Mouse (Mus musculus) MN1 (cell line): ENCODE data around the gene Mrpl53.

Experiments
- DNase-seq: peaks from one replicate; pipeline ENCODE4 v3.0.0-alpha.2; 2016; ENCODE audit warnings: low spot score

Mrpl53 gene

DNA sequence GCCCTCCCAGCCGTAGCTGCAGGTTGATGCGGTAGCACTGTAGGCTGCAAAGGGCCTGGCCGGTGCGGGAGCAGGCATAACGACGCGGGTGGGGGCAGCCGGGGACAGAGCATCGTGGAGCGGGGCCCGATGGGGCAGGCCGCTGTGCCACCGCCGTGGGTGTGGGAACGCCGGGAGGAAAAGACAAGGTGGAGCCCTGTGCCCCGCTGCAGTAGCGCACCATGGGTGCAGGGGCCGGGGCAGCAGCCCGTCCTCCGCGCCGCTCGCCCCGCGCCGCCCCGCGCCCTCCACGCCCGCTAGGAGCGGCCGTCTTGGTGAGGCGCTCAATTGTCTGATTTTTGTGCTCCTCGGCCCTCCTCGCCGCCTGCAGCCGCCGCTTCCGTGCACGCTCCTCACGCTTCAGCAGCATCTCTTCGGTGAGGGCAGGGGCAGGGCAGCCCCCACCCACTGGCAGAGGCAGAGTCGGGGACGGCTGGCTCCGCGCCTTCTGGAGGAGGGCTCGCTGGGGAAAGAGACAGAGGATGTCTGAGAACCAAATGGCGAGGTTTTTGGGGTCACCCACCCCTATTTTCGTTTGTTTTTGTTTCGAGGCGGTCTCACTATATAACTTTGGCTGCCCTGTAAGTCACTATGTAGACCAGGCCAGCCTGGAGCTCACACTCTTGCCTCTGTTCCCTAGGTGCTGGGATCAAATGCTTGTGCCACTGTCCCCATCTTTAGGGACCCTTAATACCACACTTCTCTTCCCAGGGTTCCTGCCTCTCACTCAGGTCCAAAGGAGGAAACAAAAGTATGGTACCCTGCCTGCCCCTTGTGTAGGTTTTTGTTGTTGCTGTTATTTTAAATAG lies 13.2 kb downstream of the Mrpl53 start:
- DNase-seq, result peak; percentile 47

DNA sequence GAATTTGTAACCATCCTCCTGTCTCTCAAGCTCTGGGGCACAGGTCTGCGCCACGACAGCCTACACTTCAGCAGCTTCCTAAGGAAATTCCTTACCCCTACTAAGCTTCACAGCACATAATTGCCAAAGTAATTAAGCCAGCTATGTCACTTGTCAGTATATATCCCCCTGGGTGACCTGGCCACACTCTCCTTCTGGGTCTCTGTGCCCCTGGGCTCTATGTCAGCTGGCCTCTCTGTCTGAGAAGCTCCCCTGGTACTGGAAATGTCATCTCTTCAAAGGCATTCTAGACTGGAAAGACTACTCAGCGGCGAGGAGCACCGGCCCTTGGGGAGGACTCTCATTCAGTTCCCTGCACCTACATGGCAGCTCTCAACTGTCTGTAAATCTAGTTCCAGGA lies 14.1 kb downstream of the Mrpl53 start:
- no peak for DNase-seq

DNA sequence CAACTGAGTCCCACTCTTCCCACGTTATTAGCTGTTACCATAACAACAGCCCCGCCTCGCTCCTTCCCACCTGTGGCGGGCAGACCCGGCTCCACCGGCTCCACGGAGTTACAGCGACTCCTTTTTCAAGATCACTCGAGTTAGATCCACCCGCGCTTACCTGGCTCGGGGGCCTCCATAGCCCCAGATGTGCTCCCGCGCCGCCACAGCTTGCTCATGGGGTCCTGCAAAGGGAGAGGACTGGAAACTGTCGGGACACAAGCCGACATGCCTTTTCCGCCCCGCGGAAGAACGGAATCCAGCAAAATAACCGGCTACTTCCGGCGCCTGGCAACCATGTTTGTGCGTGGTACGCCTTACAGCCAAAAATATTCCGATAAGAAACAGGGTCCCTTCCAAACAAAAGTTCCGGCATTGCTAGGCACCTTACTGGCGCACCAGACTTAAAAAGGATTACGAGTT lies 16.0 kb downstream of the Mrpl53 start:
- peak; percentile 96 for DNase-seq

DNA sequence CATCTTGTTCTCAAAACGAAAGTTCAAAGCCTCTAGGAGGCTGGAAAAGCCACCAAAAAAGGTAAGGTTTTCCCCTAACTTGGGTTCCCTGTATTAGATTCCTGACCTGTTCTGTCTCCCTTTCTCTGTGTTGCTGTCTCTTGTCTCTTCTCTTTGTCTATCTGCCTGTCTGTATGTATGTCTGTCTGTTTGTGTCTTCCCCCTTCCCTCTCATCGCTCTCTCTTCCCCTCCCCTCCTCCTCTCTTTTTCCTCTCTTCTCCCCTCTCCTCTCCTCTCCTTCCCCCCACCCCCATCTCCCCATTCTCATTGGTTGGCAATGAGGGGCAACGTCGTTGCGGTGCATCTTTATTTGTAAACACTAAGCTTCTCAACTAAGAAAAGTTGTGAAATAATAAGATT lies 16.5 kb downstream of the Mrpl53 start, which contains the start of gene Ino80b:
Ino80b (minus strand) TSS at position 101 of the 400 bp plus-strand sequence.
- no peak for DNase-seq

DNA sequence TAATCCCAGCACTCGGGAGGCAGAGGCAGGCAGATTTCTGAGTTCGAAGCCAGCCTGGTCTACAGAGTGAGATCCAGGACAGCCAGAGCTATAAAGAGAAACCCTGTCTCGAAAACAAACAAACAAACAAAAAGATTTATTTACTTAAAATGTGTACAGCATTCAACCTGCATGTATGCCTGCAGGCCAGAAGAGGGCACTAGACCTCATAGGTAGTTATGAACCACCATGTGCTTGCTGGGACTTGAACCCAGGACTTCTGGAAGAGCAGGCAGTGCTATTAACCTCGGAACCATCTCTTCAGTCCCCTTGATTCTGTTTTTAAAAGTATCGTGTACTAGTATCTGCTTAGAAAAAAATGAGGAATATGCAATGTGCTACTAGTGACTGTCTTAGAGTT lies 18.6 kb downstream of the Mrpl53 start:
- no peak for DNase-seq

DNA sequence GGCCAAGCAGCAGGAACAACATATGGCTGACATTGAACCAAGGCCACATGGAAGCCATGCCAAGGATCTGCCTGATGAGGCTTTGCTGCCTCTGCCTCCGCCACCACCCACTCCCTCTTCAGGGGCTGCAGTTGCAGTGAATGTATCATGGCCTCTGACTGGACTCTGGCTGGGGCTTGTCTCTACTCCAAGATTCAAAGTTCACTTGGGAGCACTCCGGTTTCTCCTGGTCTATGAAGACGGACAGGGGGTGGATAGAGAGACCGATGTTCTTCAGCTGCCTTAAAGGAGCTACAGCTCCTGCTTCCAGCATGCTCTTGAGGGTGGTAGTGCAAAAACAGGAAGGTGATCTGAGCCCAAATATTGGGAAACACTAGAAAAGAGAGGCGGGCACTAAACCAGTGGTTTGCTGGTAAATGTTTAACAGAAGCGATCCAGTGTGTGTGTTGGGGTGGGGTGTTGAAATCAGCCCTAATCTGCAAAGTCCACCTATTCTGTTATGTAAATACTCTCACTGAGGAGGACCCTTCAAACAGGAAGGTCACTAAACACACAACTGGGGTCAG lies 22.7 kb downstream of the Mrpl53 start:
- no peak for DNase-seq

DNA sequence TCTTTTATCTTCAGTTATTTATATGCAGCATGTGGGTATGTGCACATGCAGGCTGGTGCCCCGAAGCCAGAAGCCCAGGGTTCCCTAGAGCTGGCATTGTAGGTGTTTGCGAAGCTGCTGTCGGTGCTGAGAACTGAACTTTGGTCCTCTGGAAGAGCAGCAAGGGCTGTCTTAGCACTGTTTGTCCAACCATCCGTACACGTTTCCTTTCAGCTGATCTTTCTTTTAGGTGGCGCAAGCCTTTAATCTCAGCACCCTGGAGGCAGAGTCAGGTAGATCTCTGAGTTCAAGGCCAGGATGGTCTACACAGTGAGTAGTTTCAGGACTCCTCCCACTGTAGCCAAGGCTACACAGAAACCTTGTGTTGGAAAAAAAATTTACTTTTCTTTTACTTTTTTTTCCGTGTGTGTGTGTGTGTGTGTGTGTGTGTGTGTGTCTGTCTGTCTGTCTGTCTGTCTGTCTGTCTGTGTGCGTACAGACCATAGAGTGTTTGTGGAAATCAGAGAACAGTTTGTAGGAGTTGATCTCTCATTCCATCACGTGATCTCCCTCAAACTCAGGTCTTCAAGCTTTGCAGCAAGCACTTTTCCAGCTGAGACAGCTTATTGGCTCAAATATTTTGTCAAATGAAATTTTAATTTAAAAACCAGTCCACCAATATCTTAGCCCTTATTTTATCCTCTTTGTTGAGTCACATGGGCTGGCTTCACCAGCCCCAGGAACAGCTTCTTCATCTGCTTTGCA lies 23.5 kb downstream of the Mrpl53 start:
- DNase-seq, result no peak

DNA sequence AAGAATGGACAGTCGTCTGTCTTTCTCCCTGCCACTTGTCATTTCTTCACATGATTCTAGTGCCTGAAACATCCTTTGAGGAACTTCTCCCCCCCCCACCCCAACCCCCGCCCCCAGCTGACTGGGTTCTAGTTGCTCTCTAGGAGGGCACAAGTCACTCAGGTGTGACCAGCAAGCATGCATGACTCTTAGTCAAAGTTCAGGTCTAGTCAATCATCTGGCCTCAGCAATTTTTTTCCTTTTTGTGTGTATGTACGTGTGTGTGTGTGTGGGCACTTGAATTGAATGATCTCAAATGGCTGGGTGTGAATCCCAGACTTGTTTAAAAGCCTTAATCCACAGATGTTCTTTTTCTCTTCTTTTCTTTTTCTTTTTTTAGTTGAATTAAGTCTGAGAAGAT lies 25.4 kb downstream of the Mrpl53 start:
- DNase-seq, result no peak

DNA sequence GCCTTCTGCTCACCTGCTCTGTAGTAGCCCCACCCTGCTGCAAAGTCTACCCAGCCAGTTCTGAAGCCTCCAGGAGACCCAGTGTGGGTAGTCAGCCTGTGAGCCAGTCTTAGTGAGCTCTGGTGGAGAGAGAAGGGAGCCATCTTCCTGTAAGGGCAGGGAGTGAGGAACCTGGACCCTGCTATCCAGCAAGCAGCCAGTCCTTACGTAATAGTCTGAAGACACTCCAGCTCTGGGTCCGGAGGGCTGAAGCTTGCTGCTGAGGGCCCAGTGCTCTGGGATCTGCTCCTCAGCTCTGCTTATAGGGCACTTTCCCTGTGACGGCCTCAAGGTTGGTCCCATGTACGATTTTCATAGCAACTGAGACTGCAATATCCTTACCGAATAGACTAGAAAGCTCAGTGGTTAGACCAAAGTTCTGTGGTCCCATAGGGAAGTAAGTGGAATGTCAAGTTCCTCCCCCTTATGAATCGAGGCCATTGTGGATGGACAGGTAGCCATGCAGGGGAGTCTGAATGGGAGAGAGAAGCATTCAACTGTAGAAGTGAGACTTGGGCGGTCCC lies 26.2 kb downstream of the Mrpl53 start, which contains the start of gene Rtkn:
Rtkn (plus strand) TSS at position 513 of the 563 bp plus-strand sequence.
- no peak for DNase-seq

DNA sequence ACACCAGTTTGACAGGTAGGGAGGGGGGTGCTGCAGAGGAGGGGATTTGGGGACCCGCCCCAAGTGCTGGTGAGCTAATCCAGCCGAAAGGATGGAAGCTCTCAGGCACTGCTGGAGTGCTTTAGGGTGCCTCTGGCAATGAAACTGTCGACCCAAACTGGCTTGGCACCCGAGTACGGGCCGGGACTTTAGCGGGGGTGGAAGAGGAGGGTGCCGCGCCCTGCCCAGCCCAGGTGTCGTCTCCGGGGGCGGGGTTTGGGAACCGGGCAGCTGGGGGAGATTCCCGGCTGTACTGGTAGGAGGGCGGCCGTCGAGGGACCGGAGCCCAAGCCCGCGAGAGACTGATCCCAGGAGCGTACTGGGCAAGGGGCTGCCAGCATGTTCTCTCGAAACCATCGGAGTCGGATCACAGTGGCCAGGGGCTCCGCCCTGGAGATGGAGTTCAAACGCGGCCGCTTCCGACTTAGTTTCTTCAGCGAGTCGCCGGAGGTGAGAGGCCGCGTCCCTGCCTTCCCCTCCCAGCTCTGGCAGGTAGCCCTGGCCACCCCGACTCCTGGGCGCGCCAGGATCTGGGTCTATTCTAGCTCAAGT lies 26.8 kb downstream of the Mrpl53 start:
- no peak for DNase-seq

DNA sequence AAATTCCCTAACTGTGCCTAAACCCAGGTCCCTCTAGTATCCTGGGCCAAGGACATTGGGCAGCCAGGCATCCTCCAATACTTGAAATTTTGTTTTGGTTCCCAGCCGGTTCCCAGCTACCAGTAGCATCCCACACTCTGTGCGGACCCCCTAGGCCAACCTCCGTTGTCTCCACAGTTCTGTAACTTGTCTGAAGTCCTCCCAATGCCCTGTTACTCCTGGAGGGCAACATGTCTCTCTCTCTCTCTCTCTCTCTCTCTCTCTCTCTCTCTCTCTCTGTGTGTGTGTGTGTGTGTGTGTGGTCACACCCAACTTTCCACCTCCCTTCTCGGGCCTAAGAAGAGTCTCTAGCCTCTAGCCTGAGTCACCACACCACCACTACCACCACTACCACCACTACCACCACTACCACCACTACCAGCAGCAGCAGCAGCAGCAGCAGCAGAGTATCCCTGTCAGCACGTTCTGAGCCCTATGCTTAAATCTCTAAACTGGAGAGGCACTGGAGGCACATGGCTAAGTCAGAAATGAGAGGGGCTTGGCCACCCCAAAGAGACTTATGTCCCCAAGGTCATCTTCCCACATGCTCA lies 27.5 kb downstream of the Mrpl53 start:
- DNase-seq, result no peak

DNA sequence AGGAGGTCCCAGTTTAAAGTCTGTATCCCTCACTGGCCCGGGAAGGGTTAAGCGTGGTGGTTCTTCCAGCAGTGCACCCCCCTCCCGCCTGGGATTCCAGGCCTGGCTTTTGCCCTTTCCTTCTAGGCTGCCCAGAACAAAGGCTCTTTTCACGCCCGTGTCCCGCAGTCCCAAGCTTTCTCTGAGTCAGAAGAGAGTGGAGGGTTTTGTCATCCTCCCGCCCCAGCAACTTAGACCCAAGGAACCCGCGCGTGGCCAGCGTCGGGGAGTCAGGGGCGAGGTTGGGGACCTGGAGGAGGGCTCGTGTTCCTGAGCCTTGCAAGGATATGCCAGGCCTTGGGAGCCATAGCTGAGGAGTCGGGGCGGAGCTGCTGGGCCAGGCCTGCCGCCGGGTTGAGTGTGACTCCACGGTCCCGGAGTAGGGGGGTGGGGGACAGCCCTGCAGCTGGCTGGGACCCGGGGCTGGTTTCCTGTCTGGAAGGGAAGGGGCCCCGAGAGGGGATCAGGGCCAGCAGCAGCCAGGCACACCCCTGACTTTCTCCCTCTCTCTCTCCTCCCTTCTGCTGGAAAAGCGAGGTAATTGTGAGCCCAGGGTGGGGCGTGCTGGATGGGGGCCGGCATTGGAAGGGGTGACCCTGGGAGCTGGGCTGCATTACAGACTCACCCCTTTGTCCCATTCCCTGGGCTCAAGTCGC lies 28.2 kb downstream of the Mrpl53 start:
- DNase-seq, result peak; percentile 74

DNA sequence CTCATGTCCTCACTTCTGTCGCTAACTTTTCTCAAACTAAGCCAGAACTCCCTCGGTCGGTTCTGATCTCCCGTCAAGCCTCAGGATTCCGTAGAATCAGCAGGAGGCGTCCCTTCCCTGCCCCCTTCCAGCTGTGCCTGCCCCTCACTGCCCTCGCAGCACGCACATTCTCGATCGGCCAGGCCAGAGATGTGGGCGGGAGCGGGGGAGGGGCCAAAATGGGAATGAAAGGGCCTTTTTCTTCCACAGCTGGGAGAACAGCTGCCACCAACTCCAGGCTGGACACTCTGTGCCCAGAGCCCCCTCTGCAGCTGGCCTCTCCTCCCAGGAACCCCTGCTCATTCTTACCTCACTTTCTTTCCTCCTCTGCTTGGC lies 28.7 kb downstream of the Mrpl53 start:
- peak; percentile 90 for DNase-seq

DNA sequence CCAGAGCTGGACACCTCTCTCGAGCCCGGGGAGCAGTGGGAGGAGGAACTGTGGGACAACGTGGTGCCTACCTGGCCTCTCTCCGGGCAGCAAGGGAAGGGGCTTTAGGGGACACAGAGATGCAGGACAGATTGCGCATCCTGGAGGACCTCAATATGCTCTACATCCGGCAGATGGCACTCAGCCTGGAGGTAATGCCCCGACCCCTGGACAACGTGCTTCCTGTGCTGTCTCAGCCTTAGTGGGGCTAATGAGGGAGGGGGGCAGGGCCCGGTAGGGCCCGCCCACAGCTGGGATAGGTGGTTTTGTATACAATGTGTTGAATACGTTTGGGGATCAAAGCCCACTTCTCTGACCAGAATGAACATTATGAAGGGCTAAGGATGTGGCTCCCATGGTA lies 29.2 kb downstream of the Mrpl53 start:
- peak; percentile 76 for DNase-seq

DNA sequence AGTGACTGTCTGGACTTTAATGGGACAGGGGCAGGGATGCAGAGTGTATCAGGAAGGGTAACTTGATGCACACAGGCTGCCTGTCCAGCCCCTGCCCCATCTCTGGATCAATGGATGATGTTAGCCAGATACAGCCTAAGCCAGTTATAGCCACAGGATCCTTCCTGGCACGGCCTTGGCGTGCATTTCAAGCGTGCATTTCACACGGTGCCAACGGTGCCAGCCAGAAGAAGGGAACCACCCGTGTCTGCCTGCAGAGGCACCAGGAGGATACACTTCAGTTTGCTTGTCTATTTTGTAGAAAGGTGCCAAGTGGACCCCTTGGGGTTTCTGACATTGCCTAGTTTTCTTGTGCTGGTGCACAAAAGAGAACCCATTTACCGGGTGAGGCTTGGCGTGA lies 31.2 kb downstream of the Mrpl53 start:
- peak; percentile 81 for DNase-seq

DNA sequence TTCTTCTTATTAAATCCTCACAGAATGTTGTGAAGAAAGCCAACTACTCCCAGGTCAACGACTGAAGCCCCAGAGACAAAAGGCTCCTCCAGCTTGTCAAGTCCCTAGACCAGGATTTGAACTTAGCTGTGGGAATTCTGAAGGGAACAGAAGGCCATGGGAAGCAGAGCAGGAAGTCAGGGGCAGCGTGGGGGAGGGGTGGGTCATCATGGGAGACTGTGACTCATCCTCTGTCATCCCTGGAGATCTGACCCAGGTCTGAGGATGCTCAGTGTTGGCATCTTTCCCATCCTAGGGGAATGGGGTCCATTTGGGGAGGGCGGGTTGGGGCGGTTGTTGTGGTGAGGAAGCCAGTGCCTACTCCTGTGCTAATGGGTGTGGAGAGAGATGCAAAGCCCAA lies 32.8 kb downstream of the Mrpl53 start:
- peak; percentile 83 for DNase-seq

DNA sequence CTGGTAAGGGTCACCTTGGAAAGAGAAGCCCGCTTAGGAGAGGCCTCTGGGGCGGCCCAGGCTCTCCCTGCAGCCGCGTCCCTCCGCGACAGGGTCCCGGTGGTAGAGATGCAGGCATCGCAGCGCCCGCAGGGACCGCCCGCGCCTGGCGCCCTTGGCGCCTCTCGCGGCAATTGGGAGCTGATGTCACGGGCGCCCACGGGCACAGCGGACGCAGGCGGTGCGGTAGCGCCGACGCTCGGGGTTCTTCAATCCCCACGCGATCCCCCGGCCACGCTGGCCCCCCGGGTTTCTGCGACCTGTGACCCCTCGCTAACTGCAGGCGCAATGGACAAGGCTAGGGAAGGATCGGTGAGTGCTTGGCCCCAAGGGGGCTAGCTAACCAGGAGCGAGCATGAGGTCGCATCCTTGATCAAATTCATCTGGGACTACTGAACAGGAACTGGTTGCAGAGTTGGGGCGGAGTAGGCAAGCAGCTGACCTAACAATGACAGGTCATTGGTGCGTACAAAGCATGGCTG lies 33.4 kb downstream of the Mrpl53 start:
- DNase-seq, result peak; percentile 87

DNA sequence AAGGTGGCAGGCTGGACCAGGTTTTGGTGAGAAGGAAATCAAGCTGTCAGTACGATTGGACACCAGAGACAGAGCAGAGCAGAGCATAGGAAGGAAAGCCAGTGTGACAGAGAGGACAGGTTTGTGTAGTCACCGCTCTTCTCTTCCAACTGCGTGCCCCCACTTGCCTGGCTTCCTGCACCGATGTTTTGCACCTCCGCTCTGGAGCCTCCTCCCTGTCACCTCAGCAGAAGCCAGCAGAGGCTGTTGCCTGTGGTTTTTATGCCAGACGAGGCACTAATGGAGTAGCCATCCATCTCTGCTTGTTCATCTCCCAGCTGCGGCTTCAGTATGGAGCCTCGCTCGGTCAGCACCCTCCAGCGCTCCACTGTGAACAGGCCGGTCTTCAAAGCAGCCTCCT lies 34.0 kb downstream of the Mrpl53 start:
- DNase-seq, result peak; percentile 36

DNA sequence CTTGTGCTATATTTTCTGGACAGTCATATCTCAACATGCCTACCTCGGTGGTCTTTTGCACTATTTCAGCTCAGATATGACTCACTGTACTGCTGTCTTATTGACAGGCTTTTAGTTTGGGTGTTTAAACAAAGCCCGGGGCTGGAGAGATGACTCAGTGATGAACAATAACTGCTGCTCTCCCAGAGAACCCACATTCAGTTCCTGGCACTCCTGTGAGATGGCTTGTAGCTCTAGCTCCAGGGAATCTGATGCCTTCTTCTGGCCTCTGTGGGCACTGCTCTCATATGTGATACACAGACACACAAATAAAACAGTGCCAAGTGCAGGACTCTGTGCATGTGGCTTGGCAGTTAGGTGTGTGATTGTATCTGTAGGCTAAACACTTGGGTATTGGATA lies 36.4 kb downstream of the Mrpl53 start:
- DNase-seq, result peak; percentile 32

DNA sequence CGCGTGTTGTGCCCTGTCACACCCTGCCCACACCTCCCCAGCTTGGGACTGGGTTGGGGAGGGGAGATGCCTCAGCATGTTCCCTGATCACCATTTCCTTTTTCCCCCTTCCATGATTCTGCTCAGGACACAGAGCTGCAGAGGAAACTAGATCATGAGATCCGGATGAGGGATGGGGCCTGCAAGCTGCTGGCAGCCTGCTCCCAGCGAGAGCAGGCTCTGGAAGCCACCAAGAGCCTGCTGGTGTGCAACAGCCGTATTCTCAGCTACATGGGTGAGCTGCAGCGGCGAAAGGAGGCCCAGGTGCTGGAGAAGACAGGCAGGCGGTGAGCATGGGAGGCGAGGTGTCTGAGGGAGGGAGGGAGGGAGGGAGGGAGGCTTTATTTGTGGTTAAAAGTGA lies 37.0 kb downstream of the Mrpl53 start:
- DNase-seq, result no peak

DNA sequence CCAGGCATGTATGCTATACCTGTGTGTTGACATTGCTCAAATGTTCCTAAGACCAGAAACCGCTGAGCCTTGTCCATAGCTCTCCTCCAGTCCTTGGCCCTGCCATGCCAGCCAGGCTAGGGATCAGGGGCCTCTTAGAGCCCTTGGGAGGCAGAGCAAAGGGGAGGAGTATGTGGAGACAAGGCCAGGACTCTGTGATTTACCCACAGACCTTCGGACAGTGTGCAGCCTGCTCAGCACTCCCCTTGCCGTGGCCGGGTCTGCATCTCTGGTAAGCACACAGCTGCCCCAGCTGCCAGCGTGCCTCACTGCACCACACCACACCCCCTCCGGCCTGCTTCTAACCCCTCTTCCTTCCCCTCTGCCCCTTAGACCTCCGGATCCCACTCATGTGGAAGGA lies 38.4 kb downstream of the Mrpl53 start:
- no peak for DNase-seq
